Mouse (Mus musculus): ENCODE measurements around the gene Camsap1. TPM values are rescaled to one million over a fixed set of nuclear protein-coding genes. Genes with fewer than 3 reads are reported as not detected.

Camsap1 gene
- polyA plus RNA-seq, 1 experiment: 63.0 TPM

DNA sequence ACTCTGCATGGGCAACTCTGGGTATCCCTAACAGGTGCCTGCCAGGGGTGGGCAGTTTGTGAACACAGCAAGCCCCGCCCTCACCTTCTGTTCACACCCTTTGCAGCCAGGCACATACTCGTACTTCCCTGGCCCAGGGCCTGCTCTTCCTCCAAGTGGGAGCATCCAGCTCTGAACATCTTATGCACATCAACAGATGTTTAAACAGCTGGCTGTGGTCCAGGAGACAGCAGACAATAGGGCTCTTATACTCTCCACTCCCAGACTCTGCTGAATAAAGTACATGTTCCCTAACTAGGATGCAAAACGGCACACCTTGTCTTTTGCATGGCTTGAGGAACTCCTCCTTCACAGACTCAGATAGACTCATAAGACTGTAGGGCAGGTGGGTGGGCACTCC lies 63.1 kb downstream of the Camsap1 start:
- Histone ChIP-seq H3K9ac (ENCODE audit: low read depth, poor library complexity, severe bottlenecking) (no peak overlapping the region), H3K4me3 (ENCODE audit: low read depth, low read length) (no peak overlapping the region), H3K4me1 (ENCODE audit: control insufficient read depth, insufficient read depth, low read length) (no peaks in the 10 kb centered on the region), H3K27me3 (ENCODE audit: control insufficient read depth, insufficient read depth, low read length, poor library complexity, severe bottlenecking) (no peaks in the 10 kb centered on the region), H3K27ac (ENCODE audit: insufficient read depth, low read length) (no peak overlapping the region), H3K36me3 (ENCODE audit: control insufficient read depth, insufficient read depth, low read length, poor library complexity, severe bottlenecking) (no peaks in the 10 kb centered on the region), H3K9me3 (replicated peaks; ENCODE audit: control insufficient read depth, insufficient read depth, low read length, poor library complexity, severe bottlenecking) (no peaks in the 10 kb centered on the region)
- TF ChIP-seq POLR2A (IDR thresholded peaks at IDR 0.05; ENCODE audit: insufficient read depth, low read length) (no peak), EP300 (IDR thresholded peaks at IDR 0.05; ENCODE audit: insufficient read depth, low read depth, low read length) (no peak), CTCF (IDR thresholded peaks at IDR 0.05; ENCODE audit: low read depth, low read length) (no peak)

DNA sequence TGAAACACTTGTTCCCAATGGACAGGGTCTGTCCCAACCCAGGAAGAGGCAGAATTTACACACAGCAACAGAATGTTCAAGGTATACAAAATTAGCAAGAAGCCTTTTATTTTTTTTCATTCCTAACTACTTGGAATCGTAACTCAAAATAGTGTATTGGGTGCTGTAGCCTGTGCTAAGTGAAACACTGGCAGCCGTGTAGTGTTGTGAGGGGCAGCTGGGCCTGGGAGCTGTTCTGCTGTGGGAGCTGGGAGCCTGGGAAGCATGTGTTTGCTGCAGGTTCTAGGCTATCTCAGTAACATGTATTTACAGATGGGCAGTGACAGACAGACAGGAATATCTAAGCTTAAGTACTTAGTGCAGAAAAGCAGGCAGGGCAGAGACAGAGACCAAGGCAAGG lies 64.7 kb downstream of the Camsap1 start:
- Histone ChIP-seq H3K9ac (ENCODE audit: low read depth, poor library complexity, severe bottlenecking) (no peak overlapping the region), H3K27me3 (ENCODE audit: control insufficient read depth, insufficient read depth, low read length, poor library complexity, severe bottlenecking) (no peaks in the 10 kb centered on the region), H3K9me3 (replicated peaks; ENCODE audit: control insufficient read depth, insufficient read depth, low read length, poor library complexity, severe bottlenecking) (no peaks in the 10 kb centered on the region), H3K4me1 (ENCODE audit: control insufficient read depth, insufficient read depth, low read length) (no peaks in the 10 kb centered on the region), H3K4me3 (ENCODE audit: low read depth, low read length) (no peak overlapping the region), H3K27ac (ENCODE audit: insufficient read depth, low read length) (no peak overlapping the region), H3K36me3 (ENCODE audit: control insufficient read depth, insufficient read depth, low read length, poor library complexity, severe bottlenecking) (no peaks in the 10 kb centered on the region)
- TF ChIP-seq EP300 (IDR thresholded peaks at IDR 0.05; ENCODE audit: insufficient read depth, low read depth, low read length) (no peak), POLR2A (IDR thresholded peaks at IDR 0.05; ENCODE audit: insufficient read depth, low read length) (no peak), CTCF (IDR thresholded peaks at IDR 0.05; ENCODE audit: low read depth, low read length) (no peak)

DNA sequence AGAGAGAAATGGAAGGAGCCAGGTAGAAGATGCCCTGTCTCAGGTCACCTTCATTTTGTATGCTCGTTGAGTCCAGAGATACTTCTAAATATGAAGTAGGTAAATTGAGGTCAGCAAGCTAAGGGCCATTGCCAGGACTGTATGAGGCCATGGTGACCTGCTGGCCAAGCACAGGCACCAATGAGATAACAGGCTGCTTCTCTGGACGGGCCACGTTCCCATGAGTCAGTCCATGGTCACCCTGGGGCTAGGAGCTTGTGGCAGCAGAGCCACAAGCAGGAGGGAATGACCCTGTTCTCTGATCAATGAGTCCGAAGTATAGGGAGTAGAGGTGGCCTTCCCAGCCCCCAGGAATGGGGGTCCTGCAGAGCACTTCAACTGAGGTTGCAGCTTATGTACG lies 68.3 kb downstream of the Camsap1 start:
- no peak for TF ChIP-seq EP300 (IDR thresholded peaks at IDR 0.05; ENCODE audit: insufficient read depth, low read depth, low read length)
- TF ChIP-seq CTCF (IDR thresholded peaks at IDR 0.05; ENCODE audit: low read depth, low read length): no peak
- TF ChIP-seq POLR2A (IDR thresholded peaks at IDR 0.05; ENCODE audit: insufficient read depth, low read length): no peak
- no peaks in the 10 kb centered on the region for H3K9me3 ChIP-seq (replicated peaks; ENCODE audit: control insufficient read depth, insufficient read depth, low read length, poor library complexity, severe bottlenecking)
- no peaks in the 10 kb centered on the region for H3K36me3 ChIP-seq (ENCODE audit: control insufficient read depth, insufficient read depth, low read length, poor library complexity, severe bottlenecking)
- no peak overlapping the region for H3K27ac ChIP-seq (ENCODE audit: insufficient read depth, low read length)
- no peaks in the 10 kb centered on the region for H3K27me3 ChIP-seq (ENCODE audit: control insufficient read depth, insufficient read depth, low read length, poor library complexity, severe bottlenecking)
- H3K9ac ChIP-seq (ENCODE audit: low read depth, poor library complexity, severe bottlenecking): no peak overlapping the region
- H3K4me1 ChIP-seq (ENCODE audit: control insufficient read depth, insufficient read depth, low read length): no peaks in the 10 kb centered on the region
- no peak overlapping the region for H3K4me3 ChIP-seq (ENCODE audit: low read depth, low read length)

DNA sequence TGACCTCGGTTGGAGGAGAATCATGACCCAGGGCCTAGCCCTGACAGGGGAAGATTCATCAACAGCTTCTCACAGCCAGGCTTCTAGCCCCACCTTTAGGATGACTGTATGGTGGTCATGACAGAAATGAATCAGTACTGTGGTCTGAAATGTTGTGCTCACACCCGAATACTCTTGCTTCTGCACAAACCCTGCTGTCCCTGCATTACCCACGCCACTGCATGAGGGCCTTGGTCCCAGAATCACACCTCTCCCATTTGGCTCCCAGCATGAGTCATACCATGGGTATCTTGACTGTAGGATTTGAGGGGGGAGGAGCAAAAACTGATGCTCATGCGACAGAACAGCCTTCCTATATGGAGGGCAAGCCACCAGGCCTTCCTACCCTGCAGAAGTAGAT lies 68.9 kb downstream of the Camsap1 start:
- no peak overlapping the region for H3K9ac ChIP-seq (ENCODE audit: low read depth, poor library complexity, severe bottlenecking)
- H3K36me3 ChIP-seq (ENCODE audit: control insufficient read depth, insufficient read depth, low read length, poor library complexity, severe bottlenecking): no peaks in the 10 kb centered on the region
- TF ChIP-seq POLR2A (IDR thresholded peaks at IDR 0.05; ENCODE audit: insufficient read depth, low read length) (no peak), CTCF (IDR thresholded peaks at IDR 0.05; ENCODE audit: low read depth, low read length) (no peak), EP300 (IDR thresholded peaks at IDR 0.05; ENCODE audit: insufficient read depth, low read depth, low read length) (no peak)
- H3K4me1 ChIP-seq (ENCODE audit: control insufficient read depth, insufficient read depth, low read length): no peaks in the 10 kb centered on the region
- no peak overlapping the region for H3K4me3 ChIP-seq (ENCODE audit: low read depth, low read length)
- no peak overlapping the region for H3K27ac ChIP-seq (ENCODE audit: insufficient read depth, low read length)
- no peaks in the 10 kb centered on the region for H3K9me3 ChIP-seq (replicated peaks; ENCODE audit: control insufficient read depth, insufficient read depth, low read length, poor library complexity, severe bottlenecking)
- no peaks in the 10 kb centered on the region for H3K27me3 ChIP-seq (ENCODE audit: control insufficient read depth, insufficient read depth, low read length, poor library complexity, severe bottlenecking)

DNA sequence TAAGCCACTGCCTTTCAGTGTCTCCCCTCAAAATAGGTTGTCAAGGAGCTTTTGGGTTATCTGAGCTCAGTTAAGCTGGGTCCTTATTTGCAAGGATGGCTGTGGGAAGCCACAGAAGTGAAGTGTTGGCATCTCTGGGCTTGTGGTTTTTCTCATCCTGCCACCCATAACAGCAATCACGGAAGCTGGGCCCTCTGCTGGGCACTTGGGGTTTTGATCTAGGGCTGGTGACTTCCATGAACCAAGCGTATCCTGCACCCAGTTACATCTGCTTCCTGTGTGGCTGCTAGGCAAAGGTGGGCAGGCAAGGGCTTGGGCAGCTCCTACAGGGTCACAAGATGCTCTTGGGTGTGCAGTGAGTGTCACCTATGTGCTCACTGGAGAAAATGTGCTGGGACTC lies 69.8 kb downstream of the Camsap1 start:
- H3K4me1 ChIP-seq (ENCODE audit: control insufficient read depth, insufficient read depth, low read length): no peaks in the 10 kb centered on the region
- no peak overlapping the region for H3K27ac ChIP-seq (ENCODE audit: insufficient read depth, low read length)
- H3K9ac ChIP-seq (ENCODE audit: low read depth, poor library complexity, severe bottlenecking): no peak overlapping the region
- no peaks in the 10 kb centered on the region for H3K27me3 ChIP-seq (ENCODE audit: control insufficient read depth, insufficient read depth, low read length, poor library complexity, severe bottlenecking)
- no peaks in the 10 kb centered on the region for H3K36me3 ChIP-seq (ENCODE audit: control insufficient read depth, insufficient read depth, low read length, poor library complexity, severe bottlenecking)
- no peak overlapping the region for H3K4me3 ChIP-seq (ENCODE audit: low read depth, low read length)
- H3K9me3 ChIP-seq (replicated peaks; ENCODE audit: control insufficient read depth, insufficient read depth, low read length, poor library complexity, severe bottlenecking): no peaks in the 10 kb centered on the region
- TF ChIP-seq CTCF (IDR thresholded peaks at IDR 0.05; ENCODE audit: low read depth, low read length) (no peak), EP300 (IDR thresholded peaks at IDR 0.05; ENCODE audit: insufficient read depth, low read depth, low read length) (no peak), POLR2A (IDR thresholded peaks at IDR 0.05; ENCODE audit: insufficient read depth, low read length) (no peak)

- H3K4me3 ChIP-seq (ENCODE audit: low read depth, low read length): no peak overlapping the region
- H3K27me3 ChIP-seq (ENCODE audit: control insufficient read depth, insufficient read depth, low read length, poor library complexity, severe bottlenecking): no peaks in the 10 kb centered on the region
Observed at GRCm38 (mm10) chr2:25909872-25910271, 73.2 kb downstream of the Camsap1 start.

More at GRCm38 (mm10) chr2:25909872-25910271, 73.2 kb downstream of the Camsap1 start:
- H3K27ac ChIP-seq (ENCODE audit: insufficient read depth, low read length): no peak overlapping the region
- no peak for TF ChIP-seq CTCF (IDR thresholded peaks at IDR 0.05; ENCODE audit: low read depth, low read length)
- no peak for TF ChIP-seq POLR2A (IDR thresholded peaks at IDR 0.05; ENCODE audit: insufficient read depth, low read length)
- no peak for TF ChIP-seq EP300 (IDR thresholded peaks at IDR 0.05; ENCODE audit: insufficient read depth, low read depth, low read length)
- no peaks in the 10 kb centered on the region for H3K36me3 ChIP-seq (ENCODE audit: control insufficient read depth, insufficient read depth, low read length, poor library complexity, severe bottlenecking)
- H3K9me3 ChIP-seq (replicated peaks; ENCODE audit: control insufficient read depth, insufficient read depth, low read length, poor library complexity, severe bottlenecking): no peaks in the 10 kb centered on the region
- H3K9ac ChIP-seq (ENCODE audit: low read depth, poor library complexity, severe bottlenecking): no peak overlapping the region
- H3K4me1 ChIP-seq (ENCODE audit: control insufficient read depth, insufficient read depth, low read length): no peaks in the 10 kb centered on the region

Measured in ES-Bruce4 (cell line).